31 mouse cellular contexts compared by ENCODE assay signal in the genomic region with DNA sequence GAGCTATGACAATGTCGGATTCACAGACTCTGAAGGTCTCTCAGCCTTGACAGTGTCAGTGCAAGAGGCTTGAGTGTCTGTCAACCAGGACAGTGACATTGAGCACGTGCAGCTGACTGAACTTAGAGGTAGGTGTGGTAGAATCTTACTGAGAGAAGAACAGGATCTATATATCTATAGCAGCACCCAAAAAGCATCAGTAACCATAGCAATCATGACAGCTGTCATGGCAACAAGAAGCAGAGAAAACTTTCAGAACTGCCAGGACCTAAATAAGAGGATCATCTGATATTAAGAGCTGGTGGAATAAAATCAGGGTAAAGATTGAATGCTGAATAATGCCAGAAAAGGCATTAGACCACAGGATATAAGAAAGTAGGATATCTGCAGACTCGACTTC.
A peak's percentile ranks its signal among the peaks of the same experiment; 100 is the strongest.
DNase-seq lines count a peak whose midpoint lies in the region; ATAC-seq and TF ChIP-seq lines count a peak whose summit lies in the region.
"Had no signal": no experiment of that assay in that cellular context is flagged by ENCODE, and none has a peak within 500 bp of the region (broad histone marks: within the 10 kb centered on the region; RNA-seq: fewer than 3 reads in every experiment).

No protein-coding gene starts in this region.

- TF ChIP-seq EP300 in stomach, postnatal 0 days (optimal IDR thresholded peaks at IDR 0.05): no peak

- DNase-seq in kidney, postnatal 4 days: no peak
- DNase-seq in right cerebral cortex, adult 2 months (ENCODE audit: low spot score in 2 of 2): peak; percentile 18 to 27
- DNase-seq in right cerebral cortex, postnatal 14 days: no peak
- peak; percentile 6 to 14 for DNase-seq in left cerebral cortex, postnatal 36 days (ENCODE audit: low spot score in 2 of 2)
- no peak for DNase-seq in stomach, postnatal 0 days (ENCODE audit: low spot score)
- no peak for DNase-seq in adipocyte (ENCODE audit: low spot score)
- DNase-seq: adrenal gland, adult 8-10 months; cerebellum, adult 9-10 months; cerebellum, postnatal 36 days; embryo, embryonic 11 days; gastrocnemius, postnatal 10 days; heart, postnatal 14 days; kidney, adult 18-20 months; kidney, postnatal 36 days; liver; lung, adult 2 months; lung, postnatal 14 days; thymus, adult 18-20 months; thymus, postnatal 25 days had no signal

- H3K27ac ChIP-seq in kidney, embryonic 15.5 days: no peak overlapping the region
- no peak overlapping the region for H3K27ac ChIP-seq in stomach, postnatal 0 days (replicated peaks)
- H3K27ac ChIP-seq: embryonic facial prominence, embryonic 13.5 days; hindbrain, embryonic 10.5 days; hindbrain, embryonic 15.5 days; liver, embryonic 14.5 days; midbrain, embryonic 10.5 days; midbrain, embryonic 15.5 days; neural tube, embryonic 15.5 days; stomach, embryonic 15.5 days had no signal

- intact Hi-C loops in left cerebral cortex, postnatal 36 days (cut with DNase I): no loop called here

- no peaks in the 10 kb centered on the region for H3K36me3 ChIP-seq in kidney, embryonic 15.5 days
- H3K36me3 ChIP-seq in stomach, postnatal 0 days (ENCODE audit: control insufficient read depth, insufficient read depth, low read length): no peaks in the 10 kb centered on the region
- H3K36me3 ChIP-seq: embryonic facial prominence, embryonic 13.5 days; hindbrain, embryonic 10.5 days; hindbrain, embryonic 15.5 days; midbrain, embryonic 10.5 days; midbrain, embryonic 15.5 days; neural tube, embryonic 15.5 days; stomach, embryonic 15.5 days had no signal

- ATAC-seq in kidney, embryonic 15.5 days (replicated peaks; ENCODE audit: low FRiP score): peak; percentile 36; the same call in 1 of the 2 replicates
- ATAC-seq in stomach, postnatal 0 days (ENCODE audit: low FRiP score, low TSS enrichment): no peak
- ATAC-seq: activated CD4-positive, CD25-positive, alpha-beta regulatory T cell, adult 4 months; inflammation-experienced regulatory T-cells, adult 6 months; midbrain, embryonic 15.5 days had no signal

- no peak overlapping the region for H3K9ac ChIP-seq in kidney, embryonic 15.5 days
- no peak overlapping the region for H3K9ac ChIP-seq in stomach, postnatal 0 days (ENCODE audit: low read length)
- H3K9ac ChIP-seq: embryonic facial prominence, embryonic 13.5 days; hindbrain, embryonic 15.5 days; liver, embryonic 14.5 days; midbrain, embryonic 15.5 days; neural tube, embryonic 15.5 days; stomach, embryonic 15.5 days had no signal

- no peaks in the 10 kb centered on the region for H3K9me3 ChIP-seq in kidney, embryonic 15.5 days (replicated peaks)
- H3K9me3 ChIP-seq in stomach, postnatal 0 days (ENCODE audit: control insufficient read depth, low read length): no peaks in the 10 kb centered on the region
- H3K9me3 ChIP-seq: embryonic facial prominence, embryonic 13.5 days; hindbrain, embryonic 10.5 days; hindbrain, embryonic 15.5 days; midbrain, embryonic 10.5 days; midbrain, embryonic 15.5 days; neural tube, embryonic 15.5 days; stomach, embryonic 15.5 days had no signal

- WGBS in kidney, embryonic 15.5 days: 61% methylated on average over 3 of the region's 3 CpGs
- 61% methylated on average over 3 of the region's 3 CpGs for WGBS in stomach, postnatal 0 days

- H3K27me3 ChIP-seq in kidney, embryonic 15.5 days: no peaks in the 10 kb centered on the region
- no peaks in the 10 kb centered on the region for H3K27me3 ChIP-seq in stomach, postnatal 0 days (ENCODE audit: control insufficient read depth, insufficient read depth, low read length)
- H3K27me3 ChIP-seq: CH12.LX; embryonic facial prominence, embryonic 13.5 days; hindbrain, embryonic 15.5 days; midbrain, embryonic 15.5 days; neural tube, embryonic 15.5 days; stomach, embryonic 15.5 days had no signal

- H3K4me2 ChIP-seq in kidney, embryonic 15.5 days: no peak overlapping the region
- H3K4me2 ChIP-seq in stomach, postnatal 0 days (replicated peaks; ENCODE audit: low read depth): no peak overlapping the region
- H3K4me2 ChIP-seq: embryonic facial prominence, embryonic 13.5 days; hindbrain, embryonic 15.5 days; midbrain, embryonic 15.5 days; neural tube, embryonic 15.5 days; stomach, embryonic 15.5 days had no signal

- no peak overlapping the region for H3K4me3 ChIP-seq in kidney, embryonic 15.5 days (replicated peaks)
- H3K4me3 ChIP-seq in stomach, postnatal 0 days (ENCODE audit: low read depth, low read length): no peak overlapping the region
- H3K4me3 ChIP-seq: embryonic facial prominence, embryonic 13.5 days; hindbrain, embryonic 10.5 days; hindbrain, embryonic 15.5 days; midbrain, embryonic 10.5 days; midbrain, embryonic 15.5 days; neural tube, embryonic 15.5 days; stomach, embryonic 15.5 days had no signal

- H3K4me1 ChIP-seq in kidney, embryonic 15.5 days: no peaks in the 10 kb centered on the region
- H3K4me1 ChIP-seq in stomach, postnatal 0 days (replicated peaks; ENCODE audit: control insufficient read depth, insufficient read depth): no peaks in the 10 kb centered on the region
- H3K4me1 ChIP-seq: embryonic facial prominence, embryonic 13.5 days; hindbrain, embryonic 10.5 days; hindbrain, embryonic 15.5 days; midbrain, embryonic 10.5 days; midbrain, embryonic 15.5 days; neural tube, embryonic 15.5 days; stomach, embryonic 15.5 days had no signal

- no peak for TF ChIP-seq CTCF in stomach, postnatal 0 days (IDR thresholded peaks at IDR 0.05; ENCODE audit: low read depth)

Comparison
In these comparisons a context has a peak if more than half of its experiments do, and no peak if none do; other contexts are left out.
1. DNase-seq: peak in right cerebral cortex, adult 2 months (2 of 2) and left cerebral cortex, postnatal 36 days (2 of 2); none in kidney, postnatal 4 days (0 of 2), right cerebral cortex, postnatal 14 days (single experiment), stomach, postnatal 0 days (single experiment) and adipocyte (single experiment).